Mouse (Mus musculus) stomach, embryonic 16.5 days (tissue): ENCODE measurements at regions not wholly inside any gene's neighbourhood (a gene's known extent, or its start where the extent isn't known, plus 50 kb on each side); places are given as distances from the start of the nearest gene placed in this dataset.

Experiments used
- ATAC-seq: fragments of 200-750 bp; cut with Nextera tagmentation; 2 replicates; pipeline ENCODE4 v1.8.0; 2017; ENCODE audit warnings: moderate number of reproducible peaks, moderate TSS enrichment; ENCODE audit not compliant: insufficient read depth, low FRiP score
- H3K27ac ChIP-seq: fragments of 300-500 bp; sonication (generic); 2 replicates; pipeline ENCODE4 v1.5.1; 2014; ENCODE audit warnings: low read length
- H3K27me3 ChIP-seq: fragments of 300-500 bp; sonication (generic); 2 replicates; pipeline ENCODE4 v1.6.1; 2014; ENCODE audit warnings: low read length, control low read depth, mixed read lengths; ENCODE audit not compliant: control insufficient read depth, insufficient read depth
- H3K36me3 ChIP-seq: fragments of 300-500 bp; sonication (generic); 2 replicates; pipeline ENCODE4 v1.6.1; 2014; ENCODE audit warnings: low read length; ENCODE audit not compliant: control insufficient read depth, insufficient read depth
- H3K4me1 ChIP-seq: fragments of 300-500 bp; sonication (generic); 2 replicates; pipeline ENCODE4 v1.6.1; 2014; ENCODE audit warnings: low read length, control low read depth, mixed read lengths; ENCODE audit not compliant: control insufficient read depth, insufficient read depth
- H3K4me2 ChIP-seq: fragments of 300-500 bp; sonication (generic); 2 replicates; pipeline ENCODE4 v1.6.1; 2014; ENCODE audit warnings: low read depth, low read length, mixed read lengths
- H3K4me3 ChIP-seq: fragments of 300-500 bp; sonication (generic); replicated peaks from 2 replicates; pipeline ENCODE4 v1.5.1; 2014; ENCODE audit warnings: mild to moderate bottlenecking, low read length
- H3K9ac ChIP-seq: fragments of 300-500 bp; sonication (generic); 2 replicates; pipeline ENCODE4 v1.6.1; 2014; ENCODE audit warnings: low read length
- H3K9me3 ChIP-seq: fragments of 300-500 bp; sonication (generic); replicated peaks from 2 replicates; pipeline ENCODE4 v1.6.1; 2016; ENCODE audit warnings: low read length, control low read depth; ENCODE audit not compliant: control insufficient read depth
- WGBS: fragments of 180-500 bp; shearing (Covaris S2); extraction: QIAGEN DNeasy Blood & Tissue Kit; methylation state at CpG from one replicate; pipeline ENCODE4 v1.1.7; 2014; 5-methylcytosine and 5-hydroxymethylcytosine counted together

GRCm38 (mm10) chr3:39115441-39115840 is 228.7 kb downstream of the Fat4 start:
- H3K9ac ChIP-seq, result no peak overlapping the region
- H3K4me2 ChIP-seq, result no peak overlapping the region
- H3K36me3 ChIP-seq, result no peaks in the 10 kb centered on the region
- no peak overlapping the region for H3K4me3 ChIP-seq
- no peak overlapping the region for H3K27ac ChIP-seq
- WGBS, result 53% methylated on average over 1 of the region's 1 CpGs
- ATAC-seq, result no peak
- H3K27me3 ChIP-seq, result no peaks in the 10 kb centered on the region
- H3K4me1 ChIP-seq, result no peaks in the 10 kb centered on the region
- peaks cover 2% of the 10 kb centered on the region; the same call in 1 of the 2 replicates for H3K9me3 ChIP-seq

- H3K27ac ChIP-seq, result no peak overlapping the region
- ATAC-seq, result no peak
- 87% methylated on average over 1 of the region's 1 CpGs for WGBS
- no peaks in the 10 kb centered on the region for H3K4me1 ChIP-seq
- no peak overlapping the region for H3K4me2 ChIP-seq
- no peak overlapping the region for H3K4me3 ChIP-seq
- H3K27me3 ChIP-seq, result no peaks in the 10 kb centered on the region
- no peaks in the 10 kb centered on the region for H3K9me3 ChIP-seq
- no peaks in the 10 kb centered on the region for H3K36me3 ChIP-seq
- no peak overlapping the region for H3K9ac ChIP-seq
Measured at GRCm38 (mm10) chr3:39122250-39122649, 235.5 kb downstream of the Fat4 start.

GRCm38 (mm10) chr3:39130532-39130931 is 243.8 kb downstream of the Fat4 start:
- no peak overlapping the region for H3K9ac ChIP-seq
- no peaks in the 10 kb centered on the region for H3K27me3 ChIP-seq
- no peak for ATAC-seq
- H3K4me1 ChIP-seq, result no peaks in the 10 kb centered on the region
- no peak overlapping the region for H3K27ac ChIP-seq
- H3K36me3 ChIP-seq, result no peaks in the 10 kb centered on the region
- no peak overlapping the region for H3K4me2 ChIP-seq
- H3K9me3 ChIP-seq, result no peaks in the 10 kb centered on the region
- no peak overlapping the region for H3K4me3 ChIP-seq
- WGBS, result 77% methylated on average over 3 of the region's 3 CpGs

GRCm38 (mm10) chr3:39165006-39165667 is 278.4 kb downstream of the Fat4 start:
- no peak overlapping the region for H3K9ac ChIP-seq
- ATAC-seq, result no peak
- no peak overlapping the region for H3K4me2 ChIP-seq
- H3K27me3 ChIP-seq, result no peaks in the 10 kb centered on the region
- no peaks in the 10 kb centered on the region for H3K9me3 ChIP-seq
- 83% methylated on average over 6 of the region's 6 CpGs for WGBS
- no peak overlapping the region for H3K4me3 ChIP-seq
- H3K4me1 ChIP-seq, result no peaks in the 10 kb centered on the region
- no peak overlapping the region for H3K27ac ChIP-seq
- H3K36me3 ChIP-seq, result no peaks in the 10 kb centered on the region

- Histone ChIP-seq H3K4me2 (no peak overlapping the region), H3K36me3 (no peaks in the 10 kb centered on the region), H3K9me3 (no peaks in the 10 kb centered on the region; the same call in 1 of the 2 replicates), H3K9ac (no peak overlapping the region), H3K4me3 (no peak overlapping the region), H3K27ac (peak overlapping the region; percentile 33; the same call in 1 of the 2 replicates), H3K4me1 (no peaks in the 10 kb centered on the region), H3K27me3 (no peaks in the 10 kb centered on the region)
- 54% methylated on average over 3 of the region's 3 CpGs for WGBS
- no peak for ATAC-seq
Measured at GRCm38 (mm10) chr3:39182646-39183045, 295.9 kb downstream of the Fat4 start.

GRCm38 (mm10) chr3:39195102-39195501 is 308.4 kb downstream of the Fat4 start:
- no peak overlapping the region for H3K27ac ChIP-seq
- no peak overlapping the region for H3K9ac ChIP-seq
- no peak for ATAC-seq
- H3K4me1 ChIP-seq, result no peaks in the 10 kb centered on the region
- H3K27me3 ChIP-seq, result no peaks in the 10 kb centered on the region
- no peak overlapping the region for H3K4me3 ChIP-seq
- H3K9me3 ChIP-seq, result no peaks in the 10 kb centered on the region
- no peaks in the 10 kb centered on the region for H3K36me3 ChIP-seq
- H3K4me2 ChIP-seq, result no peak overlapping the region
- 86% methylated on average over 6 of the region's 6 CpGs for WGBS

GRCm38 (mm10) chr3:39202662-39203061 is 315.9 kb downstream of the Fat4 start:
- Histone ChIP-seq H3K4me2 (no peak overlapping the region), H3K9me3 (no peaks in the 10 kb centered on the region), H3K4me3 (no peak overlapping the region), H3K27me3 (no peaks in the 10 kb centered on the region), H3K9ac (no peak overlapping the region), H3K4me1 (no peaks in the 10 kb centered on the region), H3K36me3 (no peaks in the 10 kb centered on the region), H3K27ac (no peak overlapping the region)
- ATAC-seq, result no peak
- WGBS, result 63% methylated on average over 7 of the region's 7 CpGs

GRCm38 (mm10) chr3:39208651-39209050 is 321.9 kb downstream of the Fat4 start:
- no peak overlapping the region for H3K27ac ChIP-seq
- H3K9ac ChIP-seq, result no peak overlapping the region
- no peak overlapping the region for H3K4me3 ChIP-seq
- no peak for ATAC-seq
- H3K9me3 ChIP-seq, result no peaks in the 10 kb centered on the region
- H3K27me3 ChIP-seq, result no peaks in the 10 kb centered on the region
- no peak overlapping the region for H3K4me2 ChIP-seq
- WGBS, result 98% methylated on average over 1 of the region's 1 CpGs
- H3K4me1 ChIP-seq, result no peaks in the 10 kb centered on the region
- no peaks in the 10 kb centered on the region for H3K36me3 ChIP-seq

DNA sequence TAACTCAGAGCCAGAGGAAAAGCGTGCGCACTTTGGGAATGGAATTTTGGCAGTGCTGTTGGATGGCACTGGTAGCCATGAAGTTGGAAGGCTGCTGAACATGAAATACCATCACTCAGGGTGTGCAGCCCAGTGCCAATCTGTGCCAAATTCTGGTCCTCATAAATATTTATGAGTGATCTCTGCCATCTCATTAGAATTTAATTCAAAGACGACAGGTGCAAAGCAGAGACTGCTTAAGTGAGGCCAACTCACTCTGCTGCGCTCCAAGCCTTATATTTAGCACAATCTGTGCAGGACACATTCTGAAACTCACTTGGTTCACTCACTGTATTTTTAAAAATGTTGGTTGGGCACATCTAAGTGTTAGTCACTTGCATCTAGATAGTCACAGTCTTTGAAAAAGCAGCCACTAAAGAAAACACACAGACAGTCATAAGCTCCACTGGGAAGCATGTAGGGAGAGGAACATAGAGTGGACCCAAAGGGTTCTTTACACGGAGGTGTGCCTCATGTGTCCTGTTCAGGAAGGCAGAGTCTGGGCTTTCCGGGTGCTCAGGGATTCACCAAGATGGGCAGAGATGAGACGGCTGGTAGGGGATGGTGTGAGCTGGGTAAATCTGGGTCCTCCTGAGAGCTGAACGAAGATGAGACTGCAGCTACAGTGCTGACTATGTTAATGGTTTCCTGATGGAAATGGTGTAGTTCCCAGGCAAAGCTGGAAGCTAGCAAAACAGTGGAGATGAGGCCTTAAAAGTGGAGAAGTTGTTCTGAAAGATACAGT is 322.8 kb downstream of the Fat4 start:
- 82% methylated on average over 8 of the region's 8 CpGs for WGBS
- H3K4me2 ChIP-seq, result no peak overlapping the region
- H3K36me3 ChIP-seq, result no peaks in the 10 kb centered on the region
- ATAC-seq, result no peak
- H3K27me3 ChIP-seq, result no peaks in the 10 kb centered on the region
- H3K4me3 ChIP-seq, result no peak overlapping the region
- no peaks in the 10 kb centered on the region for H3K4me1 ChIP-seq
- H3K9ac ChIP-seq, result no peak overlapping the region
- H3K27ac ChIP-seq, result no peak overlapping the region
- no peaks in the 10 kb centered on the region for H3K9me3 ChIP-seq
